Mouse (Mus musculus): Measurements from ENCODE around the gene Cit. TPM values are rescaled to one million over a fixed set of nuclear protein-coding genes. Genes with fewer than 3 reads are reported as not detected.

Cit gene
- polyA plus RNA-seq, 1 experiment from 2014 or later, result 39.8 TPM

DNA sequence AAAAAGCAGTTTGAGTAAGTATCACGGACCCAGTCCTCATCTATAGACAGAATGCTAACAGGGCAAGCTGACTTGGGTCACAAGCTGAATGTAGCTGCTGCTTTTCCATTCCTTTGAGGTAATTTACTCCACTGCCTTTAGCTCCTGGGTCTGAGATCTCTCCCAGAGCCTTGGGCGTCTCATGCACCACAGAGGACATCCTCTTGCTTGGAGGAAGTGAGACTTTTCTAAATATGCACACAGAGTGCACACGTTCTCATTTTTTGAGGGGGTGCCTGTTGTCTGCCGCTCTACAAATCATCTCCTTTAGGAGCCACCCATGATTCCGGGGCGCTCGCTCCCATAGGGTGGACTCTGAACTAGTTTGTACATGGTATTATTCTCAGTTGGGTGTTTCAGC is 167.4 kb downstream of the Cit start:
- no peak for ATAC-seq
- whole genome bisulfite sequencing, result 93% methylated on average over 7 of the region's 7 CpGs

DNA sequence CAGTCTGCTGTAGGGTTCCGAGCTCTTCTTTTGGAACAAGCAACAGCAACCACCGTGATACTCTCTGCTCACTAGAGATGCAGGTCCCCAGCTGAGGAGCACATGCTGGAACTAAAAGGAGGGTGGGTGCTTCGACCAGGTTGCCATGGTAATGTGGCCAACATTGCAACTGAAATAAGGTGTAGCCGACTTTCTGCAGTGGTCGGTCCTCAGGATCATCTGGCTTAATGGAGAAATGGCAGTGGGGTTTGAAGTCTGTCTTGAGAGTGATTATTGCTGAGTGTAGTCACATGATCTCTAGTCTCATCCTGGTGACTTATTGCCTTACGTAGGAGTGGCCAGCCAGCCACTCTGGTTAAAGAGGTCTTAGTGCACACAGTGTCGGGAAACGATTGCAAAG is 168.7 kb downstream of the Cit start:
- Histone ChIP-seq H3K4me1 (ENCODE audit: control insufficient read depth, insufficient read depth, low read depth, low read length) (no peaks in the 10 kb centered on the region), H3K9ac (ENCODE audit: low read depth, low read length) (no peak overlapping the region), H3K27me3 (replicated peaks; ENCODE audit: control insufficient read depth, insufficient read depth, low read length) (no peaks in the 10 kb centered on the region), H3K27ac (ENCODE audit: low read depth, low read length) (no peak overlapping the region), H3K36me3 (ENCODE audit: control insufficient read depth, insufficient read depth, low read length) (peaks cover 47% of the 10 kb centered on the region), H3K9me3 (ENCODE audit: control insufficient read depth, low read length) (no peaks in the 10 kb centered on the region), H3K4me3 (ENCODE audit: low read length) (no peak overlapping the region), H3K4me2 (ENCODE audit: low read length) (no peak overlapping the region)
- WGBS, result 80% methylated on average over 8 of the region's 8 CpGs
- no peak for ATAC-seq

More for the DNA sequence above, 167.4 kb downstream of the Cit start:
- H3K9me3 ChIP-seq (ENCODE audit: control insufficient read depth, low read length), result no peaks in the 10 kb centered on the region
- H3K4me1 ChIP-seq (ENCODE audit: control insufficient read depth, insufficient read depth, low read depth, low read length), result no peaks in the 10 kb centered on the region
- no peak overlapping the region for H3K4me2 ChIP-seq (ENCODE audit: low read length)
- H3K36me3 ChIP-seq (ENCODE audit: control insufficient read depth, insufficient read depth, low read length), result peaks cover 37% of the 10 kb centered on the region
- no peak overlapping the region for H3K9ac ChIP-seq (ENCODE audit: low read depth, low read length)
- no peak overlapping the region for H3K27ac ChIP-seq (ENCODE audit: low read depth, low read length)
- no peak overlapping the region for H3K4me3 ChIP-seq (ENCODE audit: low read length)
- no peaks in the 10 kb centered on the region for H3K27me3 ChIP-seq (replicated peaks; ENCODE audit: control insufficient read depth, insufficient read depth, low read length)

DNA sequence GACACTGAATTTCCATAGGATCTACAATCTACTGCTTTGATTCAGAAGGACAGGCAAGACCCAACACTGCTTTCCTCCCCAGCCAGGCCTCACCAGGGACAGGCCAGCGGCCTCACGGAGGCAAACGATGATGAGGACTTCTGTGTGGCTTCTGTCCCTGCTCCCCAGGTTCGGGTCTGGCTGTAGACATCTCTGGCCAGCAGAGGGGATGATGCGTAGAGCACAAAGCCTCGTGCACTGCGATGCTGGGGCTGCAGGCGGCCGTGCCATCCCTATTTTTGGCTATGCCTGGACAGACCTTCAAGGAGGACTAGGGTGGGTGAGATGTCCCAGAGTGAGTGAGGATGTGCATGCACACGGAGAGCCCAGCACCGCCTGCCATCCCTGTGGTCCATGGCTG is 169.2 kb downstream of the Cit start:
- 87% methylated on average over 11 of the region's 11 CpGs for WGBS
- Histone ChIP-seq H3K4me1 (ENCODE audit: control insufficient read depth, insufficient read depth, low read depth, low read length) (no peaks in the 10 kb centered on the region), H3K36me3 (ENCODE audit: control insufficient read depth, insufficient read depth, low read length) (peaks cover 50% of the 10 kb centered on the region), H3K27ac (ENCODE audit: low read depth, low read length) (no peak overlapping the region), H3K4me3 (ENCODE audit: low read length) (no peak overlapping the region), H3K4me2 (ENCODE audit: low read length) (no peak overlapping the region), H3K9ac (ENCODE audit: low read depth, low read length) (no peak overlapping the region), H3K9me3 (ENCODE audit: control insufficient read depth, low read length) (no peaks in the 10 kb centered on the region), H3K27me3 (replicated peaks; ENCODE audit: control insufficient read depth, insufficient read depth, low read length) (no peaks in the 10 kb centered on the region)
- no peak for ATAC-seq

DNA sequence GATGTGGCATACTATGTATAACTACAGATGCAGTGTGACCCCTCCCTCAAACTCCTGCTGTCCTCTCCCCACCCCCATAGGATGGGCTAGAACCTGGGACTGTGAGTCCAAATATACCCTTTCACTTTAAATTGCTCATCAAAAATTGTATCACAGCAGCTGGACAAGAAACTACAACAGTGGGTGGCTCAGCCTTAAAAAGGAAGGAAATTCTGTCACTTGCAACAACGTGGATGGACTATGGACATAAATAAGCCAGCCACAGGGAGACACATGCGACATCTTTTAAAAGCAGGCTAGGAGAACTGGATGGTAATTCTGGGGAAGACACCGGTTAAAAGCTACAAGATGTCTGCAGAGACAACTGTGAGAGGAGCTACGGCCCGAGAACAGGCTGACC is 171.5 kb downstream of the Cit start:
- Histone ChIP-seq H3K27me3 (replicated peaks; ENCODE audit: control insufficient read depth, insufficient read depth, low read length) (no peaks in the 10 kb centered on the region), H3K4me3 (ENCODE audit: low read length) (no peak overlapping the region), H3K27ac (ENCODE audit: low read depth, low read length) (no peak overlapping the region), H3K4me2 (ENCODE audit: low read length) (no peak overlapping the region), H3K9ac (ENCODE audit: low read depth, low read length) (no peak overlapping the region), H3K36me3 (ENCODE audit: control insufficient read depth, insufficient read depth, low read length) (peaks cover 69% of the 10 kb centered on the region), H3K9me3 (ENCODE audit: control insufficient read depth, low read length) (no peaks in the 10 kb centered on the region), H3K4me1 (ENCODE audit: control insufficient read depth, insufficient read depth, low read depth, low read length) (no peaks in the 10 kb centered on the region)
- 95% methylated on average over 5 of the region's 5 CpGs for WGBS
- no peak for ATAC-seq

DNA sequence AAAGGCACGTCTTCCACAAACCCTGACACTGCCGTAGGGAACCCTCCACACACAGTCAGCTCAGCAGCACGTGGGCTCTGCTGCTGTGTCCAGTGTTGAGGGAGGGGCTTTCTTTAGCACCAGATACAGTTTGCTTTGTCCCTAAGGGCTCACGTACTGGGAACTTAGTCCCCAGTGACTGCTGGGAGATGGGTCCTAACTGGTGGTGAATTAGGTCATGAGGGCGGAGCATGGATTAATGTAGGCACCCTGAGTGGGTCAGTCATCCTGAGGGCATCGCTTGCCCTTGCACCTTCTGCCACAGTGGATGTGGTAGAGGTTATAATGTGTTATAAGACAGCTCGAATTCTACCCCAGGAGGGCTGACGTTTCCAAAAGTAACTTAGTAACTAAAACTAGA is 172.3 kb downstream of the Cit start:
- no peaks in the 10 kb centered on the region for H3K4me1 ChIP-seq (ENCODE audit: control insufficient read depth, insufficient read depth, low read depth, low read length)
- 95% methylated on average over 8 of the region's 8 CpGs for WGBS
- H3K9me3 ChIP-seq (ENCODE audit: control insufficient read depth, low read length), result no peaks in the 10 kb centered on the region
- no peak for ATAC-seq
- no peak overlapping the region for H3K4me3 ChIP-seq (ENCODE audit: low read length)
- no peaks in the 10 kb centered on the region for H3K27me3 ChIP-seq (replicated peaks; ENCODE audit: control insufficient read depth, insufficient read depth, low read length)
- no peak overlapping the region for H3K9ac ChIP-seq (ENCODE audit: low read depth, low read length)
- peaks cover 71% of the 10 kb centered on the region for H3K36me3 ChIP-seq (ENCODE audit: control insufficient read depth, insufficient read depth, low read length)
- H3K27ac ChIP-seq (ENCODE audit: low read depth, low read length), result no peak overlapping the region
- no peak overlapping the region for H3K4me2 ChIP-seq (ENCODE audit: low read length)

DNA sequence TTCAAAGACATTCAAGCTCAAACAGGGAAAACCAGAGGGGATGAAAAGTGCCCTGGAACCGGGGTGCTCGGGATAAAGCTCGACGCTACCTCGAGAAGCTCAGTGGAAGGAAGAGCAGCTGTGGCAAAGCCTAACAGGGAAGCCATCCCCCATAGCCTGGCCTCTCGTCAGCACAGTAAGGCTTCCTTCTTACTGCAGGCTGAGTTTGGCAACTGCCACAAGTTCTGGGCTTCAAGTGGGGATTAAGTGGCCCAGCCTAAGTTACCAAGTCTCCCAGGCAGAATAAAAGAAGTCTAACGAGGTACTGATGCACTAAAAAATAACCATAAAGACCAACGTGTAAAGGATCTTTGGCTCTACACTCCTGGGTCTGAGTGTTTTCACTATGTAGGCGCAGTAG is 173.1 kb downstream of the Cit start:
- H3K9ac ChIP-seq (ENCODE audit: low read depth, low read length), result no peak overlapping the region
- H3K4me2 ChIP-seq (ENCODE audit: low read length), result no peak overlapping the region
- H3K9me3 ChIP-seq (ENCODE audit: control insufficient read depth, low read length), result no peaks in the 10 kb centered on the region
- peaks cover 6% of the 10 kb centered on the region for H3K4me1 ChIP-seq (ENCODE audit: control insufficient read depth, insufficient read depth, low read depth, low read length)
- no peak overlapping the region for H3K27ac ChIP-seq (ENCODE audit: low read depth, low read length)
- peaks cover 71% of the 10 kb centered on the region for H3K36me3 ChIP-seq (ENCODE audit: control insufficient read depth, insufficient read depth, low read length)
- no peak for ATAC-seq
- 94% methylated on average over 9 of the region's 9 CpGs for WGBS
- no peaks in the 10 kb centered on the region for H3K27me3 ChIP-seq (replicated peaks; ENCODE audit: control insufficient read depth, insufficient read depth, low read length)
- no peak overlapping the region for H3K4me3 ChIP-seq (ENCODE audit: low read length)

DNA sequence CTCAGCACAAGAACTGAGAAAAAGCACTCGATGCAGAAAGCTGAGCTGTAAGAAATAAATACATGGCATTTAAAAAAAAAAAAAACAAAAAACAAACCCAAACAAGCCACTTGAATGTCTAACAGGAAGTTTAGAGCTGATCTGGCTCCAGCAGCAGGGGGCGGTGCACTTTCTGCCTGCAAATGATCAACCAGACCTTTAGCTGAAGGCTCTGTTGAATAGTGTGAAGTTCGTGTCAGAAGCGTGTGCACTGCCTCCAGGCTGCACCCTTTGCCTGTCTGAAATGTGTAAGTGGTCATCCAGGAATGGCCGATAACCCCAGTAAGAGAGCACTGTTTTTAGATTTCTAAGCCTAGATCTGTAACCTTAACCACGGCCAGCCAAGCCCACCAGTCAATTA is 173.7 kb downstream of the Cit start:
- Histone ChIP-seq H3K4me2 (ENCODE audit: low read length) (no peak overlapping the region), H3K27ac (ENCODE audit: low read depth, low read length) (no peak overlapping the region), H3K9ac (ENCODE audit: low read depth, low read length) (no peak overlapping the region), H3K27me3 (replicated peaks; ENCODE audit: control insufficient read depth, insufficient read depth, low read length) (no peaks in the 10 kb centered on the region), H3K9me3 (ENCODE audit: control insufficient read depth, low read length) (no peaks in the 10 kb centered on the region), H3K36me3 (ENCODE audit: control insufficient read depth, insufficient read depth, low read length) (peaks cover 67% of the 10 kb centered on the region), H3K4me3 (ENCODE audit: low read length) (no peak overlapping the region), H3K4me1 (ENCODE audit: control insufficient read depth, insufficient read depth, low read depth, low read length) (peaks cover 11% of the 10 kb centered on the region)
- 85% methylated on average over 6 of the region's 6 CpGs for WGBS
- ATAC-seq, result no peak

DNA sequence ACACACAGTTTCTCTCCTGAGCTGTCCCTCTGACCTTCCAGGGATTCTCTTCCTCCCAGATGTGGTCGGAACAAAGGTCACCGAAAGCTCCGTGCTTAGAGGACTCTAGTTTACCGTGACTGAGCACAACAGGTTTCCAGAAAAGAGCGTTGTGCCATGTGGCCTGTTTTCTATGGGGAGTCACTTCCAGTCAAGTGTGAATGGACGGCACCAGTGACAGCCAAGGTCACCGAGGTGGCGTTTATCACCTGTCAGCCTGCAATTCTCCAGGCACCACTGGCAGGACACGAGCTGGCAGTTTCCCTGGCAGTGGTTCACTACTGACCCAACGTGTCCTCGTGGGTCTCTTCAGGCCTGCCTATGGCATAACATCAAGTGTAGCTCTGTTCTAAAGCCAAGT is 174.3 kb downstream of the Cit start:
- Histone ChIP-seq H3K4me1 (ENCODE audit: control insufficient read depth, insufficient read depth, low read depth, low read length) (peaks cover 11% of the 10 kb centered on the region), H3K4me2 (ENCODE audit: low read length) (no peak overlapping the region), H3K9ac (ENCODE audit: low read depth, low read length) (no peak overlapping the region), H3K36me3 (ENCODE audit: control insufficient read depth, insufficient read depth, low read length) (peaks cover 64% of the 10 kb centered on the region), H3K27me3 (replicated peaks; ENCODE audit: control insufficient read depth, insufficient read depth, low read length) (no peaks in the 10 kb centered on the region), H3K4me3 (ENCODE audit: low read length) (no peak overlapping the region), H3K9me3 (ENCODE audit: control insufficient read depth, low read length) (no peaks in the 10 kb centered on the region), H3K27ac (ENCODE audit: low read depth, low read length) (no peak overlapping the region)
- WGBS, result 80% methylated on average over 11 of the region's 11 CpGs
- ATAC-seq, result no peak

DNA sequence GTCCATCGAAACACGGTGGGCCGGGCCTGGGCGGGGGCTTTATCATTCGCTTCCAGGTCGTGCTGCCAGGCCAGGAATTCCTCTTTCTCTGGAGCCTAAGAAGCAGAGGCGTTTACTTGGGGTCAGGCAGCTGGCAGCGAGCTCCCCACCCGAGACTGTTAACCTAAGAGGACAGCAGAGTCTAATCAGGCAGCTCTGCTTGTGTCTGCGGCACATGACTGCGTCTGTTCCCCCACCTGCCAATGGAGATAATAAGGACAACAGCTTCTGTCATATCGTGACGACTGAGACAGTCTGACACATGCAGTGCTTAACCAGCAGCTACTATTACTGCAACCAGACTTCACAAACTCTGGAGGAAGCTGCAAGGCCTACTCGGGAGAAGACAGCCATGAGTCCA is 176.5 kb downstream of the Cit start:
- H3K36me3 ChIP-seq (ENCODE audit: control insufficient read depth, insufficient read depth, low read length), result peaks cover 45% of the 10 kb centered on the region
- H3K4me3 ChIP-seq (ENCODE audit: low read length), result no peak overlapping the region
- 90% methylated on average over 14 of the region's 14 CpGs for WGBS

DNA sequence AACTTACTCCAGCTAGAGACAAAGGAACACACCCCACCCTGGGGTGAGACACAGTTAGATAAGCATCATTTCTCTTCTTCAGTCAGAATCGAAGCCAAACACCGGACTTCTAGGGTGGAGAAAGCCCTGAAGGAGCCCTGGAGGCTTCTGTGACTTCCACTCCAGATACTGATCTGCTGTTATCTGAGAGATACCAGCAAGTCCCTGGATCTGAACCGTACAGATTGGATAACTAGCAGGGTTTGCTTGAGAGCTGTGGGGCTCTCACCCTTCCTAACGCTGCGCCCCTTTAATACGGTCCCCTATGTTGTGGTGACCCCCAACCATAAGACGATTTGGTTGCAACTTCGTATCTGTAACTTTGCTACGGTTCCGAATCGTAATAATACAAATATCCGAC is 177.1 kb downstream of the Cit start:
- ATAC-seq, result no peak
- Histone ChIP-seq H3K27me3 (replicated peaks; ENCODE audit: control insufficient read depth, insufficient read depth, low read length) (no peaks in the 10 kb centered on the region), H3K4me2 (ENCODE audit: low read length) (no peak overlapping the region)

More for the DNA sequence above, 176.5 kb downstream of the Cit start:
- Histone ChIP-seq H3K4me1 (ENCODE audit: control insufficient read depth, insufficient read depth, low read depth, low read length) (peaks cover 11% of the 10 kb centered on the region), H3K27ac (ENCODE audit: low read depth, low read length) (no peak overlapping the region), H3K4me2 (ENCODE audit: low read length) (no peak overlapping the region), H3K9me3 (ENCODE audit: control insufficient read depth, low read length) (no peaks in the 10 kb centered on the region), H3K27me3 (replicated peaks; ENCODE audit: control insufficient read depth, insufficient read depth, low read length) (no peaks in the 10 kb centered on the region), H3K9ac (ENCODE audit: low read depth, low read length) (no peak overlapping the region)
- ATAC-seq, result no peak

More for the DNA sequence above, 177.1 kb downstream of the Cit start:
- WGBS, result 94% methylated on average over 12 of the region's 12 CpGs
- no peak overlapping the region for H3K27ac ChIP-seq (ENCODE audit: low read depth, low read length)
- no peaks in the 10 kb centered on the region for H3K9me3 ChIP-seq (ENCODE audit: control insufficient read depth, low read length)
- H3K4me1 ChIP-seq (ENCODE audit: control insufficient read depth, insufficient read depth, low read depth, low read length), result peaks cover 11% of the 10 kb centered on the region
- H3K36me3 ChIP-seq (ENCODE audit: control insufficient read depth, insufficient read depth, low read length), result peaks cover 40% of the 10 kb centered on the region
- H3K9ac ChIP-seq (ENCODE audit: low read depth, low read length), result no peak overlapping the region
- H3K4me3 ChIP-seq (ENCODE audit: low read length), result no peak overlapping the region
